Mouse (Mus musculus): ENCODE results near the gene Hist1h2ao. TPM values are rescaled to one million over a fixed set of nuclear protein-coding genes. Genes with fewer than 3 reads are reported as not detected.
A peak's percentile ranks its signal among the peaks of the same experiment; 100 is the strongest.

Gene Hist1h2ao
- polyA plus RNA-seq, 1 experiment from 2014 or later: not detected

- peaks cover 15% of the 10 kb centered on the region for H3K4me1 ChIP-seq (replicated peaks)
- WGBS: 37% methylated on average over 3 of the region's 3 CpGs
- H3K27me3 ChIP-seq: no peaks in the 10 kb centered on the region
- peak overlapping the region; percentile 38; the same call in 1 of the 2 replicates for H3K4me2 ChIP-seq
- no peak overlapping the region for H3K4me3 ChIP-seq
- peak overlapping the region; percentile 82 for H3K27ac ChIP-seq
- H3K9me3 ChIP-seq (replicated peaks): no peaks in the 10 kb centered on the region
- H3K9ac ChIP-seq: no peak overlapping the region
- ATAC-seq (replicated peaks; ENCODE audit: insufficient number of reproducible peaks, insufficient read depth, low FRiP score, low read depth): peak; percentile 71; the same call in 1 of the 2 replicates
- H3K36me3 ChIP-seq: no peaks in the 10 kb centered on the region
Measured at GRCm38 (mm10) chr13:21852215-21852945, 42.1 kb downstream of the Hist1h2ao start.

DNA sequence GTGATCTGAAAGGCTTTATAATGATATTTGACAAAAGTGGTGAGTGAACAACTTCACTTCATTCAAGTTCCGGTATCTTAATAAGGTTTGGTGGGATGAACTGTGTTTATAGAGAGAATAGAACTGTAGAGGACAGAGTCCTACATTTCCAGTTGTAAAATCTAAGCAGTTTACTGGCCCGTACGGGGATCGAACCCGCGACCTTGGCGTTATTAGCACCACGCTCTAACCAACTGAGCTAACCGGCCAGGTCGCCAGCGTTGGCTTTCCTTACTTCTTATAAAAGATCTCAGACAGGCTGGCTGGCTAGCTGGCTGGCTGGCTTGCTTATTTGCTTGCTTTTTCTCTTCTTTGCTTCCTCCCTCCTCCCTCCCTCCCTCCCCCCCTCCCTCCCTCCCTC lies 44.9 kb downstream of the Hist1h2ao start:
- peaks cover 15% of the 10 kb centered on the region for H3K4me1 ChIP-seq (replicated peaks)
- H3K9me3 ChIP-seq (replicated peaks): no peaks in the 10 kb centered on the region
- no peaks in the 10 kb centered on the region for H3K27me3 ChIP-seq
- H3K9ac ChIP-seq: no peak overlapping the region
- peak; percentile 50; the same call in 1 of the 2 replicates for ATAC-seq (replicated peaks; ENCODE audit: insufficient number of reproducible peaks, insufficient read depth, low FRiP score, low read depth)
- H3K4me3 ChIP-seq: peak overlapping the region; percentile 47
- H3K36me3 ChIP-seq: no peaks in the 10 kb centered on the region
- WGBS: 5% methylated on average over 11 of the region's 11 CpGs
- no peak overlapping the region for H3K27ac ChIP-seq
- H3K4me2 ChIP-seq: peak overlapping the region; percentile 55

DNA sequence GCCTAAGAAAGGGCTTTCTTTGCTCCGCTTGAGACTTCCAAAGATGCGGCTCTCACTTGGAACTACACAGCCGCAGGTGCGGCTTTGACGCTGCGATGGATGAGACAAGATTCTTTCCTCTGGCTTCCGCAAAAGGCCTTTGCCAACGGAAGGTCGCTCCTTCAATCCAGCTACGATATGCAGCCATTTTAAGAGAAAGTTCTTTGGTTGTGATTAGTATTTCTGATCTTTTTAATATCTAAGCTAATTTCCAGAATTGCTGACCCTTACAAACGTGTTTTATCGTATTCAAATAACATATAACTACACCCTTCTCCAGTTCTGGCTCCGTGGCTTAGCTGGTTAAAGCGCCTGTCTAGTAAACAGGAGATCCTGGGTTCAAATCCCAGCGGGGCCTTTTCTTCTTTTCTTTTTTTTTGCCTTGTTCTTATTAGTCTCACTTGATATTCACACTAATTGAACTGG lies 45.5 kb downstream of the Hist1h2ao start:
- peaks cover 15% of the 10 kb centered on the region for H3K4me1 ChIP-seq (replicated peaks)
- no peaks in the 10 kb centered on the region for H3K27me3 ChIP-seq
- no peak for ATAC-seq (replicated peaks; ENCODE audit: insufficient number of reproducible peaks, insufficient read depth, low FRiP score, low read depth)
- peak overlapping the region; percentile 55 for H3K4me2 ChIP-seq
- H3K9ac ChIP-seq: peak overlapping the region; percentile 16; the same call in 1 of the 2 replicates
- H3K9me3 ChIP-seq (replicated peaks): no peaks in the 10 kb centered on the region
- WGBS: 4% methylated on average over 15 of the region's 15 CpGs
- peak overlapping the region; percentile 47 for H3K4me3 ChIP-seq
- H3K36me3 ChIP-seq: no peaks in the 10 kb centered on the region
- H3K27ac ChIP-seq: no peak overlapping the region

Small RNAs within 50 kb of the gene (microRNA-seq; reads per million reads assigned to microRNA genes)
- gene Gm19658 (not detected), gene Gm44346 (not detected), gene Gm44466 (not detected)

Other genes with a start within 250 kb of the Hist1h2ao start
- gene Olfr1364, start 228.7 kb upstream of the Hist1h2ao start, polyA plus RNA-seq (2015; fragmentation: Nextera tagmentation; extraction: Ambion mirVana): not detected in 2 replicates
- not detected in 2 replicates for gene Olfr1362, start 196.4 kb upstream of the Hist1h2ao start, polyA plus RNA-seq (2015; fragmentation: Nextera tagmentation; extraction: Ambion mirVana)
- gene Olfr11, start 167.9 kb upstream of the Hist1h2ao start, polyA plus RNA-seq (2015; fragmentation: Nextera tagmentation; extraction: Ambion mirVana): not detected in 2 replicates
- not detected in 2 replicates for gene Olfr1361, start 147.1 kb upstream of the Hist1h2ao start, polyA plus RNA-seq (2015; fragmentation: Nextera tagmentation; extraction: Ambion mirVana)
- not detected in 2 replicates for gene Olfr1360, start 133.1 kb upstream of the Hist1h2ao start, polyA plus RNA-seq (2015; fragmentation: Nextera tagmentation; extraction: Ambion mirVana)
- not detected in 2 replicates for gene Olfr1359, start 112.4 kb upstream of the Hist1h2ao start, polyA plus RNA-seq (2015; fragmentation: Nextera tagmentation; extraction: Ambion mirVana)
- 0.47 and 1.3 TPM in 2 replicates for gene Hist1h2bl, start 94.3 kb upstream of the Hist1h2ao start, polyA plus RNA-seq (2015; fragmentation: Nextera tagmentation; extraction: Ambion mirVana)
- gene Hist1h2ai, start 94.0 kb upstream of the Hist1h2ao start, polyA plus RNA-seq (2015; fragmentation: Nextera tagmentation; extraction: Ambion mirVana): 9.9 and 11.4 TPM in 2 replicates
- 1.5 and 5.4 TPM in 2 replicates for gene Hist1h3h, start 92.8 kb upstream of the Hist1h2ao start, polyA plus RNA-seq (2015; fragmentation: Nextera tagmentation; extraction: Ambion mirVana)
- 1.3 and 2.3 TPM in 2 replicates for gene Hist1h2bm, start 88.4 kb upstream of the Hist1h2ao start, polyA plus RNA-seq (2015; fragmentation: Nextera tagmentation; extraction: Ambion mirVana)
- gene Hist1h4j, start 75.4 kb upstream of the Hist1h2ao start, polyA plus RNA-seq (2015; fragmentation: Nextera tagmentation; extraction: Ambion mirVana): 0.66 and 0.67 TPM in 2 replicates
- 1.3 and 3.0 TPM in 2 replicates for gene Hist1h4k, start 60.0 kb upstream of the Hist1h2ao start, polyA plus RNA-seq (2015; fragmentation: Nextera tagmentation; extraction: Ambion mirVana)
- gene Hist1h2ak, start 56.6 kb upstream of the Hist1h2ao start, polyA plus RNA-seq (2015; fragmentation: Nextera tagmentation; extraction: Ambion mirVana): 9.5 and 11.0 TPM in 2 replicates
- gene Hist1h2bn, start 56.3 kb upstream of the Hist1h2ao start, polyA plus RNA-seq (2015; fragmentation: Nextera tagmentation; extraction: Ambion mirVana): 2.0 and 3.0 TPM in 2 replicates
- gene Hist1h1b, start 29.8 kb upstream of the Hist1h2ao start, polyA plus RNA-seq (2015; fragmentation: Nextera tagmentation; extraction: Ambion mirVana): 8.6 and 10.7 TPM in 2 replicates
- 56.3 and 60.4 TPM in 2 replicates for gene Hist1h3i, start 27.1 kb upstream of the Hist1h2ao start, polyA plus RNA-seq (2015; fragmentation: Nextera tagmentation; extraction: Ambion mirVana)
- gene Hist1h2an, start 23.2 kb upstream of the Hist1h2ao start, polyA plus RNA-seq (2015; fragmentation: Nextera tagmentation; extraction: Ambion mirVana): 2.3 and 3.2 TPM in 2 replicates
- 0.86 and 1.4 TPM in 2 replicates for gene Hist1h2bp, start 23.0 kb upstream of the Hist1h2ao start, polyA plus RNA-seq (2015; fragmentation: Nextera tagmentation; extraction: Ambion mirVana)
- gene Hist1h2bq, start 268 bp upstream of the Hist1h2ao start, polyA plus RNA-seq (2015; fragmentation: Nextera tagmentation; extraction: Ambion mirVana): 7.2 and 7.3 TPM in 2 replicates
- not detected in 2 replicates for gene Hist1h4m, start 1.3 kb downstream of the Hist1h2ao start, polyA plus RNA-seq (2015; fragmentation: Nextera tagmentation; extraction: Ambion mirVana)
- 6.2 and 11.6 TPM in 2 replicates for gene Hist1h4n, start 21.7 kb downstream of the Hist1h2ao start, polyA plus RNA-seq (2015; fragmentation: Nextera tagmentation; extraction: Ambion mirVana)
- 1,372 and 1,424 TPM in 2 replicates for gene Hist1h2ap, start 23.0 kb downstream of the Hist1h2ao start, polyA plus RNA-seq (2015; fragmentation: Nextera tagmentation; extraction: Ambion mirVana)
- gene Hist1h2br, start 23.3 kb downstream of the Hist1h2ao start, polyA plus RNA-seq (2015; fragmentation: Nextera tagmentation; extraction: Ambion mirVana): 7.8 TPM in 2 replicates
- gene Zfp184, start 134.6 kb downstream of the Hist1h2ao start, polyA plus RNA-seq (2015; fragmentation: Nextera tagmentation; extraction: Ambion mirVana): 3.8 and 5.1 TPM in 2 replicates
- not detected in 2 replicates for gene Pom121l2, start 170.7 kb downstream of the Hist1h2ao start, polyA plus RNA-seq (2015; fragmentation: Nextera tagmentation; extraction: Ambion mirVana)
- gene Prss16, start 199.3 kb downstream of the Hist1h2ao start, polyA plus RNA-seq (2015; fragmentation: Nextera tagmentation; extraction: Ambion mirVana): 9.5 and 113 TPM in 2 replicates
- gene Hist1h2ah, start 225.1 kb downstream of the Hist1h2ao start, polyA plus RNA-seq (2015; fragmentation: Nextera tagmentation; extraction: Ambion mirVana): 3.5 TPM in 1 of 2 replicates, not detected in the other
- 1.6 and 1.7 TPM in 2 replicates for gene Hist1h2bk, start 225.4 kb downstream of the Hist1h2ao start, polyA plus RNA-seq (2015; fragmentation: Nextera tagmentation; extraction: Ambion mirVana)
- gene Hist1h4i, start 230.9 kb downstream of the Hist1h2ao start, polyA plus RNA-seq (2015; fragmentation: Nextera tagmentation; extraction: Ambion mirVana): 8.6 and 12.1 TPM in 2 replicates
- gene Hist1h2ag, start 232.5 kb downstream of the Hist1h2ao start, polyA plus RNA-seq (2015; fragmentation: Nextera tagmentation; extraction: Ambion mirVana): 11.2 and 12.4 TPM in 2 replicates
- 2.8 and 5.8 TPM in 2 replicates for gene Hist1h2bj, start 232.7 kb downstream of the Hist1h2ao start, polyA plus RNA-seq (2015; fragmentation: Nextera tagmentation; extraction: Ambion mirVana)

Measured in heart, embryonic 15.5 days (tissue).